Mouse (Mus musculus) forebrain, embryonic 13.5 days (tissue): Measurements from ENCODE around the gene Gata3. TPM values are rescaled to one million over a fixed set of nuclear protein-coding genes. Genes with fewer than 3 reads are reported as not detected.

Source experiments
- ATAC-seq: fragments of 200-750 bp; cut with Nextera tagmentation; 2 replicates; pipeline ENCODE4 v1.8.0; 2017
- H3K27ac ChIP-seq: fragments of 300-500 bp; sonication (generic); 2 replicates; pipeline ENCODE4 v1.5.1; 2015; ENCODE audit warnings: inconsistent platforms, mild to moderate bottlenecking, moderate library complexity
- H3K27me3 ChIP-seq: fragments of 300-500 bp; sonication (generic); 2 replicates; pipeline ENCODE4 v1.6.1; 2015; ENCODE audit warnings: mild to moderate bottlenecking, inconsistent platforms
- H3K36me3 ChIP-seq: fragments of 300-500 bp; sonication (generic); 2 replicates; pipeline ENCODE4 v1.6.1; 2015; ENCODE audit warnings: mild to moderate bottlenecking, inconsistent platforms; ENCODE audit not compliant: poor library complexity, severe bottlenecking
- H3K4me1 ChIP-seq: fragments of 300-500 bp; sonication (generic); 2 replicates; pipeline ENCODE4 v1.6.1; 2015; ENCODE audit warnings: inconsistent platforms
- H3K4me2 ChIP-seq: fragments of 300-500 bp; sonication (generic); 2 replicates; pipeline ENCODE4 v1.6.1; 2015; ENCODE audit warnings: inconsistent platforms, mild to moderate bottlenecking, moderate library complexity
- H3K4me3 ChIP-seq: fragments of 300-500 bp; sonication (generic); 2 replicates; pipeline ENCODE4 v1.5.1; 2015; ENCODE audit warnings: mild to moderate bottlenecking, inconsistent platforms
- H3K9ac ChIP-seq: fragments of 300-500 bp; sonication (generic); 2 replicates; pipeline ENCODE4 v1.6.1; 2015; ENCODE audit warnings: mild to moderate bottlenecking, inconsistent platforms
- H3K9me3 ChIP-seq: fragments of 300-500 bp; sonication (generic); replicated peaks from 2 replicates; pipeline ENCODE4 v1.6.1; 2016; ENCODE audit warnings: inconsistent platforms
- WGBS: fragments of 180-500 bp; shearing (Covaris S2); methylation state at CpG from one replicate; pipeline ENCODE4 v1.1.7; 2015; 5-methylcytosine and 5-hydroxymethylcytosine counted together
- polyA plus RNA-seq: library from polyadenylated mRNA; unstranded; fragments of >200 nt; fragmentation: Nextera tagmentation; extraction: Ambion mirVana; gene quantifications from 2 replicates; pipeline ENCODE4 v1.2.1, GENCODE M21; 2015

The Gata3 gene
- polyA plus RNA-seq, 1 experiment from 2014 or later: 3.3 TPM

DNA sequence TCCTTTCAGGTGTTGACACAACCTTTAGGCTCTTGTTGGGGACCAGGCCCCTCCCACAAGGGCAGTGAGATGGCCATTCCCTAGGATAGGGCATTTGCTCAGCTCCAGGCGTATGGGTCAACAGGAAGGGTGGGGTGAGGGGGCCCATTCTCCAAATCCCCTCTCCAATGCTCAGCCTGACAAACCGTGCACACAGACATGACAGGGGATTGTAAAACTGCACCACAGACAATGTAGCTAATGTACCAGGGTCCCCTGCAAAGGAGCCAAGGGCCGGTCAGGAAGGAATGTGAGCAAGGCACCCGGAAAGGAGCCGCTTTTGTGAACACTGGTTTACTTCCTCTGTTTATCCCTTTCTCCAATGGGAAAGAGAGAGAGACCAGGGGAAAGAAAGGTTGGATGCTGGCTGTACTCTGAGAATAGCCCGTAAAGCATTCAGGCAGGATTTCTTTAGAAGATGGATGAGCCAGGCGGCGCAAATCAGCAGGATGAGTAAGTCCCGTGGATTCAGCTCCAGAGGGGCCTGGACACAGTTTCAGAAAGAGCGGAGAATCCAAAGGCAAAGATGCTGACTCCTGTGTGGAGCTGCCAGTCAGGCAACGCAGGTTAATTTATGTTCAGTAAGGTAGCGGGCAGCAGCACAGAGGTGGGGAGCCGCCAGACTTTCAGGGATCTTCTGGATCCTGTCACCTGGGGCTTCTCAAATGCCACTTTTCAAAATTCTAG lies 36.8 kb downstream of the Gata3 start:
- H3K4me3 ChIP-seq: no peak overlapping the region
- H3K9me3 ChIP-seq: no peaks in the 10 kb centered on the region
- H3K36me3 ChIP-seq: no peaks in the 10 kb centered on the region
- no peaks in the 10 kb centered on the region for H3K4me1 ChIP-seq
- H3K9ac ChIP-seq: no peak overlapping the region
- H3K27me3 ChIP-seq: no peaks in the 10 kb centered on the region
- 46% methylated on average over 13 of the region's 13 CpGs for WGBS
- no peak for ATAC-seq
- no peak overlapping the region for H3K27ac ChIP-seq
- H3K4me2 ChIP-seq: no peak overlapping the region

DNA sequence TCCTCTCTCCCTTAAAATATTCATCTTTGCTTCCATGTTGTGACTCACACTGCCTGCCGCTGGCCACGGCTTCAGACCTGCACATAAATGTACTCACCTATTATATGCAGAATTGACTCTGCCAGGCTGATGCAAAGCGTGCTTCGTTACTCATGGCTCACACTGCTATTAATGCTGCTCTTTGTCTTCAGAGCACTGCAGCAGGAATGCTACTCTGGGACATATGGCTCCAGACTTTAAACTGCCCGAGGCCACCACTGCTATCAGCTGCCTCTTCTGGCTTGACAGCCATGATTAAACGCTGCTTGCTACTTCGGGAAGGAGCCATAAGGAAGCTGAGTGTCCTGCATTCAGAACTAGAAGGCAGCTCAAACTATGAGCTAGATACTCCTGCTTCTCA lies 54.6 kb downstream of the Gata3 start:
- no peak overlapping the region for H3K9ac ChIP-seq
- H3K27me3 ChIP-seq: no peaks in the 10 kb centered on the region
- no peaks in the 10 kb centered on the region for H3K4me1 ChIP-seq
- H3K4me2 ChIP-seq: no peak overlapping the region
- no peak overlapping the region for H3K4me3 ChIP-seq
- WGBS: 58% methylated on average over 7 of the region's 7 CpGs
- no peaks in the 10 kb centered on the region for H3K9me3 ChIP-seq
- H3K36me3 ChIP-seq: no peaks in the 10 kb centered on the region
- H3K27ac ChIP-seq: no peak overlapping the region
- peak; percentile 38; the same call in 1 of the 2 replicates for ATAC-seq

DNA sequence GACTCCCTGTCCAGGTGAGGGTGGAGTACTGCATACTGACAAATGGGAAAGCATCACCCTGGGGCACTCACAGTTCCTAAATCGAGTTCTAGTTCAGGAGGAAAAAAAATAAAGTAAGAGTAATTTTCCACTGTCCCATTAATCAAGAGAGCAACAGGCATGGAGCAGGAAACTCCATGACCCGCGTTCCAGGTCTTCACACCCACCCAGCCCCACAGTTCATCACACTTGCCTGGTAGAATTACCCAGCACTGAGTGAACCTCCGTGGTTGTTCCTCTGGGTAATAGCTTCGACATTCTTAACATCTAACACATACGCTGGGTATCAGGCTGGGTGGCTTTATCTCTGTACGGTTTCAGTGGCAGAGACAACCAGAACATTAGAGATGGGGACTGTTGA lies 56.1 kb downstream of the Gata3 start:
- Histone ChIP-seq H3K4me3 (no peak overlapping the region), H3K4me2 (no peak overlapping the region), H3K27me3 (no peaks in the 10 kb centered on the region), H3K9ac (no peak overlapping the region), H3K36me3 (no peaks in the 10 kb centered on the region), H3K27ac (no peak overlapping the region), H3K9me3 (no peaks in the 10 kb centered on the region), H3K4me1 (no peaks in the 10 kb centered on the region)
- ATAC-seq: no peak
- 94% methylated on average over 7 of the region's 7 CpGs for WGBS

DNA sequence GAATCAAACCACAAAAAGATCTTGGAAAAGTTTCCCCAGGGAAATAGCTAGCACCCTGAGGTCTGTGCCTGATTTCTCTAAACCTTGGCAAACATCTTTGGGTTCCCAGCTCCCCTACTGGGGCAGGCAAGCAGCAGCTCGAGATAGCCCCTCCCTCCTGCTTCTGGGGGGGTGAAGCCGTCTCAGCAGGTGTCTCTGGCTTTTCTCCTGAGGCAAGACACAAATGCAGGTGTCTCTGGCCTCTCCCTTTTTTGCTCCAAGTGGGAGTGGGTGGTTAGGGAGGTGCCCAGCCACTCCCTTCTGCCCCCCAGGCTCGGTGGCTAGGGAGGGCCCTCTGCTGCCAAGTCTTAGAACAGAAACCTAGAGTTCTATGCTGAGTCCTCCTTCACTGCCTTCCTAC lies 62.2 kb downstream of the Gata3 start:
- H3K9me3 ChIP-seq: no peaks in the 10 kb centered on the region

DNA sequence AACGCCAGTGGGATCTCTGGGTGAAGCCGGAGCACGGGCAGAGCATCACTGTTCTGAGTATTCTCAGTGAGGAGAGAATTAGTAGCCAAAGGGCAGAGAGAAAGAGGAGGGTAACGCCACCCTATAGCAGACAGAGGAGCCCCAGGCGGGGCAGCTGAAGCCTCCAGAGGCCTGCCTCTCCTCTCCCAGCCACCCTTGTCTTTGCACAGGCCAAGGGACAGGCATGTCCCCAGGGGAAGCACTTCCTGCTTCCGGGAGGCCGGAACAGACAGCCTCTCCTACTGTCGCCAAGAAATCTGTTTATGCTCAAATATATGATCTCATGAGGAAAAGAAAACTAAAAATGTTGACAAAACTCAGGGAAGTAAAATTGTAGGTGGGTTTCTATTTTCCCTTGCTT lies 69.2 kb downstream of the Gata3 start:
- Histone ChIP-seq H3K9ac (no peak overlapping the region), H3K4me1 (no peaks in the 10 kb centered on the region), H3K36me3 (no peaks in the 10 kb centered on the region), H3K4me3 (no peak overlapping the region), H3K27ac (no peak overlapping the region), H3K9me3 (no peaks in the 10 kb centered on the region), H3K4me2 (no peak overlapping the region), H3K27me3 (no peaks in the 10 kb centered on the region)
- ATAC-seq: no peak
- WGBS: 90% methylated on average over 8 of the region's 8 CpGs

More for the DNA sequence above, 62.2 kb downstream of the Gata3 start:
- Histone ChIP-seq H3K27me3 (no peaks in the 10 kb centered on the region), H3K36me3 (no peaks in the 10 kb centered on the region), H3K9ac (no peak overlapping the region), H3K4me1 (no peaks in the 10 kb centered on the region), H3K27ac (no peak overlapping the region), H3K4me2 (no peak overlapping the region), H3K4me3 (no peak overlapping the region)
- no peak for ATAC-seq
- WGBS: 30% methylated on average over 3 of the region's 3 CpGs

DNA sequence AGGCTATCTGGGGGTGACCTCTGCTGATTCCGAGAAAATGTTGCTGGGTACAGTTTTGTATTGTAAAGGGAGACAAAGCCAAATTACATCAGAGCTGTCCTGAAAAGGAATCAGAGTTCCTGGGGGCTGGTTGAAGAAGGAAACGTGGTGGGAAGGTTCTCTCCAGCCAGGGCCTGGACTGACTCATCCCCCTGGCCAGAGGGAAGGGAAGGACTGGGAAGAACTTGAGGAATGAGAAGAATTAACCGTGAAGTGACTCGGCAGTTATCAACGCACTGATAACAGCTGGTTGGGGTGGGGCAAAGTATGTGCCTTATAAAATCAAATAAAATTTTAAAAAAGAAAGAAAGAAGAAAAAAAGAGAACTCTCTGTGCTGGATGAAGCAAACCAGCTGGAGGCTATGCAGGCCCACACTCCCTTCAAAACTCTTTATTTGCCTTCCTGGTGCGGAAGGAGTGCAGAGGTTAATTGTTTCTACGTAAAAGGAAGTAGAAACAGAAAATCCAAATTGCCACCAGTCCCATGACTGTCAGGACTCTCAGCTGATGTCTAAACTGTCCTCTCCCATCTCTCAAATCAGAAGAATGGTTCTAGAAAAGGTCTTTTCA lies 71.6 kb downstream of the Gata3 start:
- no peak overlapping the region for H3K9ac ChIP-seq
- no peaks in the 10 kb centered on the region for H3K4me1 ChIP-seq
- WGBS: 80% methylated on average over 7 of the region's 7 CpGs
- H3K4me3 ChIP-seq: no peak overlapping the region
- no peak overlapping the region for H3K4me2 ChIP-seq
- H3K27ac ChIP-seq: no peak overlapping the region
- ATAC-seq: no peak
- no peaks in the 10 kb centered on the region for H3K36me3 ChIP-seq
- H3K27me3 ChIP-seq: no peaks in the 10 kb centered on the region
- no peaks in the 10 kb centered on the region for H3K9me3 ChIP-seq

Other genes with a start within 250 kb of the Gata3 start
- not detected in 2 replicates for gene 4930412O13Rik, start 8.8 kb downstream of the Gata3 start, polyA plus RNA-seq
- not detected in 2 replicates for gene 9230102O04Rik, start 494 bp downstream of the Gata3 start, polyA plus RNA-seq
- 17.7 and 17.9 TPM in 2 replicates for gene Taf3, start 158.6 kb upstream of the Gata3 start, polyA plus RNA-seq
- gene Atp5c1, start 190.5 kb upstream of the Gata3 start, polyA plus RNA-seq: 536 and 564 TPM in 2 replicates
- gene Kin, start 190.6 kb upstream of the Gata3 start, polyA plus RNA-seq: 41.1 and 46.7 TPM in 2 replicates
- 0.41 and 0.53 TPM in 2 replicates for gene Itih2, start 241.4 kb upstream of the Gata3 start, polyA plus RNA-seq